Mouse (Mus musculus): Measurements from ENCODE around the gene Foxp2. TPM values are rescaled to one million over a fixed set of nuclear protein-coding genes. Genes with fewer than 3 reads are reported as not detected.

The Foxp2 gene
- polyA plus RNA-seq, 1 experiment from 2014 or later: 33.2 TPM

DNA sequence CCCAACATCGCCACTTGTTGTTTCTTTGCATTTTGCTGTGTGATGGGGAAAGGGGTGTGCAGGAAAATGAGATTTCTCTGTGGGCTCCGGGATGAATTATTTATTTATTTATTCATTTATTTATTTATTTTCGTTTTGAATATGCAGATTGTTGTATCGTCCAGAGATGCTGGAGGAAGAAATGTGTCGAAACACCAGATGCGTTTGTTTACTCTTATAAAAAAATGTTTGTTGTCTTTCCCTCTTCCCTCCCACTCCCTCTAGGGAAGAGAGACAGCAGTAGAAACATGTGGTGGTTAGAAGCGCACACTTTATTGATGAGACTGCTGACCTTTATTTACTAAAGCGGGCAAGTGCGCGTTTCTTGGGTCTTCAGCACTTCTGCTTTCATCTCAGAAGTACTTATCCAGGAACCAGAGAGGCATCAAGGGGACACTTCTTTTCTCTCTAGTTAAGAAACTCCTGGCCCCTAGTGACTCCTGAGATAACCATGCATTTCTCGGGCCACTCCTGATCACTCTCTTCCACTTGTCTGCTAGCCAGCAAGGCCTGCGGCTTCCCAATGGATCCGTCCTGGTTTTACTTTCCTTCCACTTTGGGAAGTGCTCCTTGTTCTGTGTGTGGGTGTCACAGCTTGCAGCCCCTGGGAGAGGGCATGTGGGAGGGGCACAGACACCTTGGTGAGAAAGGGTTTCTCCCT, 972 bp downstream of the Foxp2 start:
- DNase-seq (ENCODE audit: low spot score) (peak; percentile 50), ATAC-seq (replicated peaks; ENCODE audit: low FRiP score) (no peak)
- H3K4me3 ChIP-seq (ENCODE audit: low read depth, low read length): peak overlapping the region; percentile 71
- peak overlapping the region; percentile 80 for H3K9ac ChIP-seq (ENCODE audit: low read length)
- WGBS: 5% methylated on average over 13 of the region's 13 CpGs
- H3K36me3 ChIP-seq (ENCODE audit: control insufficient read depth, insufficient read depth, low read length): no peaks in the 10 kb centered on the region
- peaks cover 2% of the 10 kb centered on the region; the same call in 1 of the 2 replicates for H3K27me3 ChIP-seq (ENCODE audit: control insufficient read depth, insufficient read depth, low read length)
- H3K27ac ChIP-seq (ENCODE audit: low read depth, low read length): no peak overlapping the region
- H3K4me2 ChIP-seq (ENCODE audit: low read depth, low read length, severe bottlenecking): peak overlapping the region; percentile 88
- peaks cover 13% of the 10 kb centered on the region for H3K4me1 ChIP-seq (replicated peaks; ENCODE audit: control insufficient read depth, insufficient read depth, low read length)
- H3K9me3 ChIP-seq (ENCODE audit: control insufficient read depth, low read length): no peaks in the 10 kb centered on the region

DNA sequence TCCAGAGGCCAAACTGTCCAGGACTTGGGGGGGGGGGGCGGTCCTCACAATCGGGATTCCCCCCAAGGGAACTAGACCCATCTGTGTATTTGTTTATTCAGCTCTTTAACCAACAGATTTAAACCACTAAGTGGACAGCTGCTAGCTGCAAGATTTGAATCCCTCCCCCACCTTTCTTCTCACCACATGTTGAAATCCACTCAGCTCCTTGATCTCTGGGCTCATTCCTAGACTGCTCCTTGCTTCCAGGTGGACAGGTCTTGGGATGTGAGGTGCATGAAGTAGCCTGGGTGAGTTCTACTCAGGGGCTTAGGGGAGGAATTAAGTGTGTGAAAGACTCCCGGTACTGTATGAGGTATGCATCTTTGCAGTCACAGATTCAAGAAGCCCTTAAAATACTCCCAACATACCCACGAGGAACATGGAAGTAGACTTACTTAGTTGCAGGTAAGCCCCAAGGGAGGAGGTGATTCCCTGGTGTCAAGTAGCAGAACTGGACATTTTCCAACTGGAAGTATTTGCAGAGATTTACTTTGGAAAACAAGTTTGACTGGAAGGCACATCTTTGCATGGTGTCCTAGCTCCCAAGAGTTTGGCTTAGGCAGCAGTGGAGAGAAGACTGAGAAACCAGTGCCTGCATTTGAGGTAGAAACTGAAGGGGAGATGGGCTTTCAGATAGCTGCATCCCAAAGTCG, 2.3 kb downstream of the Foxp2 start:
- H3K4me3 ChIP-seq (ENCODE audit: low read depth, low read length): no peak overlapping the region
- no peaks in the 10 kb centered on the region for H3K9me3 ChIP-seq (ENCODE audit: control insufficient read depth, low read length)
- H3K4me1 ChIP-seq (replicated peaks; ENCODE audit: control insufficient read depth, insufficient read depth, low read length): peaks cover 9% of the 10 kb centered on the region
- WGBS: 48% methylated on average over 5 of the region's 5 CpGs
- H3K27ac ChIP-seq (ENCODE audit: low read depth, low read length): no peak overlapping the region
- H3K36me3 ChIP-seq (ENCODE audit: control insufficient read depth, insufficient read depth, low read length): no peaks in the 10 kb centered on the region
- no peak overlapping the region for H3K9ac ChIP-seq (ENCODE audit: low read length)
- no peak overlapping the region for H3K4me2 ChIP-seq (ENCODE audit: low read depth, low read length, severe bottlenecking)
- ATAC-seq (replicated peaks; ENCODE audit: low FRiP score) (no peak), DNase-seq (ENCODE audit: low spot score) (no peak)
- peaks cover 2% of the 10 kb centered on the region; the same call in 1 of the 2 replicates for H3K27me3 ChIP-seq (ENCODE audit: control insufficient read depth, insufficient read depth, low read length)

DNA sequence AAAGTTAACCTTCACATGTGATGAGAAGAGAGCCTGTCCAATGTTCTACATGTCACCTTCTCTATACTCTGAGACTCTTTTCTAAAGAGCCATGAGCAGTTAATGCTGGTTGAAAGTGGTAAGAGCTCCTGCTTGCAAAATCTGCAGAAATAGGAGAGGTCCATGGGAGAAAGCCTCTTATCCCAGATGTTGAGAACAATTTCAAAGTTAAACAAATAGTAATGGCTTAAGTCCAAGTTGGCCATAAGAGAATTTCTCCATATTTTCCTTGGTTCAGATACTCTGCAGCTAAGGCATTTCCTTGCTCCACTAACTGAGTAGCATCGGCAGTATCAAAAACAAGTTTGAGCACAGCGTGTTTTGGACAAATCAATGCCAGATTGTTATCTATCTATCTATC, 13.9 kb downstream of the Foxp2 start:
- no peaks in the 10 kb centered on the region for H3K36me3 ChIP-seq (ENCODE audit: control insufficient read depth, insufficient read depth, low read length)
- WGBS: 93% methylated on average over 2 of the region's 2 CpGs
- H3K4me1 ChIP-seq (replicated peaks; ENCODE audit: control insufficient read depth, insufficient read depth, low read length): no peaks in the 10 kb centered on the region
- DNase-seq (ENCODE audit: low spot score) (no peak), ATAC-seq (replicated peaks; ENCODE audit: low FRiP score) (no peak)
- no peaks in the 10 kb centered on the region for H3K27me3 ChIP-seq (ENCODE audit: control insufficient read depth, insufficient read depth, low read length)
- H3K9ac ChIP-seq (ENCODE audit: low read length): no peak overlapping the region
- no peak overlapping the region for H3K4me3 ChIP-seq (ENCODE audit: low read depth, low read length)
- no peaks in the 10 kb centered on the region for H3K9me3 ChIP-seq (ENCODE audit: control insufficient read depth, low read length)
- H3K4me2 ChIP-seq (ENCODE audit: low read depth, low read length, severe bottlenecking): no peak overlapping the region
- no peak overlapping the region for H3K27ac ChIP-seq (ENCODE audit: low read depth, low read length)

DNA sequence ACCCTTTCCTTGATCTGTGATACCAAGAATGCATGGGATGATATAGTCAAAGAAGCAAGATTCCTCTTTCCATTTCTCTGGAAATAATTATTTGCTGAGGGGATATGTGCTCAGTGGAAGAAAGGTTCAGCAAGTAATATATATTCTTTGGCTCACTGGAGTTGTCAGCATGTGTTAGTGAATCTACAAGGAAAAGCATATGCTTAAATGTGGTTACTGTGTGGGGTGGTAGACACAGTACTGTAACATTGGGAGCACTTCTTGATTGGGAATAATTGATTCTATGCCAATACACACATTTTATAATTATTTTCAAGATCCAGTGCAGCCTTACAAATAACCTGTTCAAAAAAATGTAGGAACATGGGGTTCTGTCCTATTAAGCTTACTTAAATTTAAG, 21.6 kb downstream of the Foxp2 start:
- no peak overlapping the region for H3K27ac ChIP-seq (ENCODE audit: low read depth, low read length)
- no peaks in the 10 kb centered on the region for H3K9me3 ChIP-seq (ENCODE audit: control insufficient read depth, low read length)
- DNase-seq (ENCODE audit: low spot score): no peak
- no peaks in the 10 kb centered on the region for H3K27me3 ChIP-seq (ENCODE audit: control insufficient read depth, insufficient read depth, low read length)
- no peak overlapping the region for H3K9ac ChIP-seq (ENCODE audit: low read length)
- no peaks in the 10 kb centered on the region for H3K4me1 ChIP-seq (replicated peaks; ENCODE audit: control insufficient read depth, insufficient read depth, low read length)
- H3K4me3 ChIP-seq (ENCODE audit: low read depth, low read length): no peak overlapping the region
- no peak overlapping the region for H3K4me2 ChIP-seq (ENCODE audit: low read depth, low read length, severe bottlenecking)
- H3K36me3 ChIP-seq (ENCODE audit: control insufficient read depth, insufficient read depth, low read length): no peaks in the 10 kb centered on the region
- no peak for ATAC-seq (replicated peaks; ENCODE audit: low FRiP score)

DNA sequence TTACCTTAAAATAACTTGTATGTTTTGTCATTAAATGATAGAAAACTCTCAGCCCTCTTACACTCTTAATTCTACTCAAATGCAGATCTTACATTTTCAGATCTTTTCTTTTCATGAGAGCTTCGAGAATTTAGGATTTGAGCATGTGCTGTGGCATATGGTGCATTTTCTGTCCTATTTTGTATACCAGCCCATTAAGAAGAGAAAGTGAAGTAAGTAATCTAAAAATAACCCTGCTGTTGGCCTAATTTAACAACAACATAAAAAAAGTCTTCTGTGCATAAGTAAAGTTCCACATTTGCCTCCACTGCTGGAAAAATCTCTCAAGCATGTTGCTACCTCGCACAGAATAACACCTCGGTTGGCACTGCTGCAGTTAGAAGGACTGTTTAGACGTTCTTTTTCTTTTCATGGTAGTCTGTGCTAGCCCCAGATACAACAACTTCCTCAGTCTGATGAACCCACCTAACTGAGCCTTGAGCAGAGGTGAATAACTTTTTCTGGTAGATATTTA, 23.9 kb downstream of the Foxp2 start:
- H3K4me1 ChIP-seq (replicated peaks; ENCODE audit: control insufficient read depth, insufficient read depth, low read length): no peaks in the 10 kb centered on the region

DNA sequence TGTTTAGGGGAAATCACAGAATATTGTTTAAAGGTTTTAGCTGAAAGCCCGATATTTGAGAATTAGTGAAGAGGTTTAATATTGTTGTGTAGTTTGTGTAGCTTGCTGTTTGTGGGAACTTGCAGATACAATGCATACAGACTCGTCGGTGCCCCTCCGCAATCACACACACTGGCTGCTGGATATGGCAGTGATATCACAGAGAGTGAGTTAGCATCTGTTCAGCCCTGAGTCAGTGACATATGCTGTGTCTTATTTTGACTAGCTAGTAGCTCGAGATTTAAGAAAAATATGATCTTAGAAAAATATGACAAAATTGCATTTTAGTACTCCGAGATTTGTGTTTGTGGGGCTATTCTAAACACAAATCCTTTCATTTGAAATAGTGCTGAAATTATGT, 49.9 kb downstream of the Foxp2 start:
- no peaks in the 10 kb centered on the region for H3K27me3 ChIP-seq (ENCODE audit: control insufficient read depth, insufficient read depth, low read length)
- DNase-seq (ENCODE audit: low spot score) (no peak), ATAC-seq (replicated peaks; ENCODE audit: low FRiP score) (no peak)
- no peak overlapping the region for H3K9ac ChIP-seq (ENCODE audit: low read length)
- H3K4me3 ChIP-seq (ENCODE audit: low read depth, low read length): no peak overlapping the region
- H3K9me3 ChIP-seq (ENCODE audit: control insufficient read depth, low read length): no peaks in the 10 kb centered on the region
- WGBS: 90% methylated on average over 6 of the region's 6 CpGs
- H3K27ac ChIP-seq (ENCODE audit: low read depth, low read length): no peak overlapping the region
- H3K4me2 ChIP-seq (ENCODE audit: low read depth, low read length, severe bottlenecking): no peak overlapping the region
- no peaks in the 10 kb centered on the region for H3K36me3 ChIP-seq (ENCODE audit: control insufficient read depth, insufficient read depth, low read length)
- no peaks in the 10 kb centered on the region for H3K4me1 ChIP-seq (replicated peaks; ENCODE audit: control insufficient read depth, insufficient read depth, low read length)

More for the DNA sequence above, 23.9 kb downstream of the Foxp2 start:
- no peak overlapping the region for H3K27ac ChIP-seq (ENCODE audit: low read depth, low read length)
- H3K9me3 ChIP-seq (ENCODE audit: control insufficient read depth, low read length): no peaks in the 10 kb centered on the region
- no peak overlapping the region for H3K9ac ChIP-seq (ENCODE audit: low read length)
- no peak for DNase-seq (ENCODE audit: low spot score)
- WGBS: 84% methylated on average over 4 of the region's 4 CpGs
- no peak overlapping the region for H3K4me2 ChIP-seq (ENCODE audit: low read depth, low read length, severe bottlenecking)
- H3K36me3 ChIP-seq (ENCODE audit: control insufficient read depth, insufficient read depth, low read length): no peaks in the 10 kb centered on the region
- H3K27me3 ChIP-seq (ENCODE audit: control insufficient read depth, insufficient read depth, low read length): no peaks in the 10 kb centered on the region
- ATAC-seq (replicated peaks; ENCODE audit: low FRiP score): no peak
- H3K4me3 ChIP-seq (ENCODE audit: low read depth, low read length): no peak overlapping the region

DNA sequence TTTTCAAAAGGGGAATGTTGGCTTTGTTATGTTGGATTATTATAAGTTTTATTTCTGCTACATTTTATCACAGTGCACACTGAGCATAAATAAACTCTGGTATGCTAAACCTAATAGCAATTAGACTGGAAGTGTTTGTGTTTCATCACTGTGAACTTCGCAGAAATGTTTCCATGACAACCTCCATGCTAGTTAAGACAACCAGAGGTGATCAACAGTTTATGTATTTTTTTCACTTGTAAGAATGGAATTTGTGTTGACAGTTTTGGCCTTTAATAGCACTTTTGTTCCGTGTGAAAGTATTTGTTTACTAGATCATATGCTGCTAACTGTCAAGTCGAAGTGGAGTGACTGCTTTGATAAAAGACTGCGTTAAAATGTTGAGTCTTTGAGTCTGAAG, 51.6 kb downstream of the Foxp2 start:
- DNase-seq (ENCODE audit: low spot score) (no peak), ATAC-seq (replicated peaks; ENCODE audit: low FRiP score) (peak; percentile 56; the same call in 1 of the 2 replicates)
- Histone ChIP-seq H3K27me3 (ENCODE audit: control insufficient read depth, insufficient read depth, low read length) (no peaks in the 10 kb centered on the region), H3K4me1 (replicated peaks; ENCODE audit: control insufficient read depth, insufficient read depth, low read length) (no peaks in the 10 kb centered on the region), H3K9ac (ENCODE audit: low read length) (no peak overlapping the region), H3K27ac (ENCODE audit: low read depth, low read length) (no peak overlapping the region), H3K4me2 (ENCODE audit: low read depth, low read length, severe bottlenecking) (no peak overlapping the region), H3K9me3 (ENCODE audit: control insufficient read depth, low read length) (no peaks in the 10 kb centered on the region), H3K36me3 (ENCODE audit: control insufficient read depth, insufficient read depth, low read length) (no peaks in the 10 kb centered on the region), H3K4me3 (ENCODE audit: low read depth, low read length) (no peak overlapping the region)
- WGBS: 54% methylated on average over 4 of the region's 4 CpGs

DNA sequence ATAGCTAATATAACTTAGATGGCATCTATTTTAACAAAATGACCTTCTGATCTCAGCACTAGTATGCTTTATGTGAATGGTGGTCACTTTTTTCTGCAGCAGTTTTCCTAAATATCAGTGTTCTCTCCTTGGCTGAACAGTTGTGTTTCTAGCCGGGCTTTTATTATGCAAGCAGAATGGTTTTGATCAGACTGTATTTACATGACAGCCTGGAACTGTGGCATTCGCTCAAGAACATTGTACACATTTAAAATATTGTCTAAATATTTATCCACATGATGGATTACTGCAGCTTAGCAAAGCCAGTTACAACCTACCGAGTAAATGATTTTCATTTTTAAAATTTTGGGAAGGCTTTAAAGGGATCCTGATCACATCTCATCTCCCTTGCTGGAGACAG, 75.9 kb downstream of the Foxp2 start:
- Histone ChIP-seq H3K9me3 (ENCODE audit: control insufficient read depth, low read length) (no peaks in the 10 kb centered on the region), H3K27ac (ENCODE audit: low read depth, low read length) (no peak overlapping the region), H3K4me1 (replicated peaks; ENCODE audit: control insufficient read depth, insufficient read depth, low read length) (no peaks in the 10 kb centered on the region), H3K4me3 (ENCODE audit: low read depth, low read length) (no peak overlapping the region), H3K27me3 (ENCODE audit: control insufficient read depth, insufficient read depth, low read length) (no peaks in the 10 kb centered on the region), H3K36me3 (ENCODE audit: control insufficient read depth, insufficient read depth, low read length) (no peaks in the 10 kb centered on the region), H3K9ac (ENCODE audit: low read length) (no peak overlapping the region), H3K4me2 (ENCODE audit: low read depth, low read length, severe bottlenecking) (no peak overlapping the region)
- ATAC-seq (replicated peaks; ENCODE audit: low FRiP score) (no peak), DNase-seq (ENCODE audit: low spot score) (no peak)
- WGBS: 86% methylated on average over 3 of the region's 3 CpGs

Measured in forebrain, embryonic 11.5 days (tissue).